Mouse (Mus musculus): ENCODE data around the gene Uevld. TPM values are rescaled to one million over a fixed set of nuclear protein-coding genes. Genes with fewer than 3 reads are reported as not detected.
A peak's percentile ranks its signal among the peaks of the same experiment; 100 is the strongest.

Gene Uevld
- total and polyA plus RNA-seq, 3 experiments, result 2.9 to 6.6 (median 4.6) TPM

DNA sequence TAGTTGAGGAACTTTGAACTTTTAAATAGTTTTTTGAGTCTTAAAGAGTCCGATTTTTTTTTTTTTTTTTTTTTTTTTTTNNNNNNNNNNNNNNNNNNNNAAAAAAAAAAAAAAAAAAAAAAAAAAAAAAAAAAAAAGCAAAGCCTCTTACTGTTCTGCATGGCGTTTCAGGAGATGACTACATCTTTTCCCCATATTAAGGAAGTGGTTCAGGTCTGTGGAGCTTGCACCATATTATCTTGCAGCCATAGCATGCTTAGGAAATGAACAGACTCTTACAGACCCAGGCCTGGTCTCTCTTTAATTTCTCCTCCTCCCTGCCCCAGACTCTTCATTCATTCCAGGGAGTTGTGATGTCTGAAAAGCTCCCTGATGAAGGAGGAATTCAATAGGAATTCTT lies 77.3 kb downstream of the Uevld start:
- peaks cover 0 to 11% of the 10 kb centered on the region in 2 experiments for H3K36me3 ChIP-seq (replicated peaks in 1 of 2; ENCODE audit: control insufficient read depth in 1 of 2, insufficient read depth in 1 of 2, low read length in 1 of 2)
- no peak for TF ChIP-seq UBTF (IDR thresholded peaks at IDR 0.05; ENCODE audit: low read depth, low read length)
- TF ChIP-seq ZNF384 (IDR thresholded peaks at IDR 0.05; ENCODE audit: low read depth, low read length), result peak; percentile 91
- no peaks in the 10 kb centered on the region for H3K79me2 ChIP-seq (replicated peaks; ENCODE audit: control insufficient read depth, extremely low read depth, insufficient read depth, poor library complexity, severe bottlenecking)
- H3K27ac ChIP-seq (ENCODE audit: insufficient read depth, low read depth), result no peak overlapping the region
- H3K4me1 ChIP-seq (ENCODE audit: control insufficient read depth in 1 of 2, insufficient read depth in 2 of 2), result peaks cover 2 to 14% of the 10 kb centered on the region in 2 experiments; a peak in 2 of 4 replicates
- H3K4me3 ChIP-seq (replicated peaks in 1 of 3; ENCODE audit: low read depth in 2 of 3, low read length in 2 of 3, poor library complexity in 1 of 3), result no peak overlapping the region
- peak; percentile 42 for DNase-seq (ENCODE audit: extremely low read depth)
- H3K27me3 ChIP-seq (replicated peaks), result no peaks in the 10 kb centered on the region
- dilution Hi-C loops (cut with MboI; ENCODE audit: extremely low pct_ligation_motif_present, extremely low pct_unique_long_range_greater_than_20kb, low sequenced_read_pairs), result no loop called here
- H3K9me3 ChIP-seq (replicated peaks; ENCODE audit: low read length), result no peaks in the 10 kb centered on the region
- H3K4me2 ChIP-seq (ENCODE audit: insufficient read depth, low read depth, poor library complexity, severe bottlenecking), result no peak overlapping the region
- in situ Hi-C loops (cut with MboI; ENCODE audit: low pct_ligation_motif_present, low pct_unique_long_range_greater_than_20kb, low sequenced_read_pairs), result no loop called here
- H3K9ac ChIP-seq (ENCODE audit: insufficient read depth, low read depth), result no peak overlapping the region

GRCm38 (mm10) chr7:46879851-46880250 lies 78.5 kb downstream of the Uevld start:
- H3K27me3 ChIP-seq (replicated peaks), result no peaks in the 10 kb centered on the region
- DNase-seq (ENCODE audit: extremely low read depth), result no peak
- no peaks in the 10 kb centered on the region for H3K9me3 ChIP-seq (replicated peaks; ENCODE audit: low read length)
- H3K4me3 ChIP-seq (replicated peaks in 1 of 3; ENCODE audit: low read depth in 2 of 3, low read length in 2 of 3, poor library complexity in 1 of 3), result no peak overlapping the region
- TF ChIP-seq BHLHE40 (IDR thresholded peaks at IDR 0.05; ENCODE audit: low read depth, low read length), result no peak
- TF ChIP-seq USF1 (IDR thresholded peaks at IDR 0.05; ENCODE audit: low read depth, low read length), result no peak
- TF ChIP-seq KAT2A (IDR thresholded peaks at IDR 0.05; ENCODE audit: insufficient replicate concordance, low read length), result no peak
- TF ChIP-seq CHD1 (IDR thresholded peaks at IDR 0.05; ENCODE audit: low read depth, low read length), result no peak
- TF ChIP-seq MEF2A (IDR thresholded peaks at IDR 0.05; ENCODE audit: borderline replicate concordance, low read depth, low read length), result no peak
- no peak for TF ChIP-seq MAX (IDR thresholded peaks at IDR 0.05; ENCODE audit: low read length)
- no peak for TF ChIP-seq IRF4 (IDR thresholded peaks at IDR 0.05; ENCODE audit: low read depth, low read length)
- TF ChIP-seq MYC (IDR thresholded peaks at IDR 0.05; ENCODE audit: low read depth, low read length), result no peak
- TF ChIP-seq HCFC1 (IDR thresholded peaks at IDR 0.05; ENCODE audit: low read depth, low read length), result no peak
- no peak for TF ChIP-seq JUND (conservative IDR thresholded peaks at IDR 0.05; ENCODE audit: low read depth, low read length)
- TF ChIP-seq USF2 (conservative IDR thresholded peaks at IDR 0.05; ENCODE audit: low read depth, low read length), result no peak
- no peak for TF ChIP-seq PAX5 (IDR thresholded peaks at IDR 0.05; ENCODE audit: low read length)
- TF ChIP-seq NELFE (IDR thresholded peaks at IDR 0.05; ENCODE audit: low read depth, low read length), result no peak
- no peak overlapping the region for H3K27ac ChIP-seq (ENCODE audit: insufficient read depth, low read depth)
- no peaks in the 10 kb centered on the region for H3K79me2 ChIP-seq (replicated peaks; ENCODE audit: control insufficient read depth, extremely low read depth, insufficient read depth, poor library complexity, severe bottlenecking)
- peaks cover 2 to 14% of the 10 kb centered on the region in 2 experiments; a peak in 2 of 4 replicates for H3K4me1 ChIP-seq (ENCODE audit: control insufficient read depth in 1 of 2, insufficient read depth in 2 of 2)
- in situ Hi-C loops (cut with MboI; ENCODE audit: low pct_ligation_motif_present, low pct_unique_long_range_greater_than_20kb, low sequenced_read_pairs), result no loop called here
- dilution Hi-C loops (cut with MboI; ENCODE audit: extremely low pct_ligation_motif_present, extremely low pct_unique_long_range_greater_than_20kb, low sequenced_read_pairs), result no loop called here
- H3K9ac ChIP-seq (ENCODE audit: insufficient read depth, low read depth), result no peak overlapping the region
- H3K36me3 ChIP-seq (replicated peaks in 1 of 2; ENCODE audit: control insufficient read depth in 1 of 2, insufficient read depth in 1 of 2, low read length in 1 of 2), result peaks cover 0 to 2% of the 10 kb centered on the region in 2 experiments
- no peak overlapping the region for H3K4me2 ChIP-seq (ENCODE audit: insufficient read depth, low read depth, poor library complexity, severe bottlenecking)
